Mouse (Mus musculus): Measurements from ENCODE around the gene Gm10837. TPM values are rescaled to one million over a fixed set of nuclear protein-coding genes. Genes with fewer than 3 reads are reported as not detected.

Gm10837 gene
- polyA plus RNA-seq, 1 experiment from 2014 or later = not detected

GRCm38 (mm10) chr14:122477261-122477671, 13.1 kb upstream of the Gm10837 start:
- Histone ChIP-seq H3K36me3 (replicated peaks; ENCODE audit: insufficient read depth, low read length) (no peaks in the 10 kb centered on the region), H3K9ac (replicated peaks) (no peak overlapping the region), H3K27me3 (ENCODE audit: insufficient read depth, low read length) (peaks cover 100% of the 10 kb centered on the region), H3K27ac (ENCODE audit: low read depth) (no peak overlapping the region), H3K4me1 (ENCODE audit: insufficient read depth) (peaks cover 13% of the 10 kb centered on the region), H3K4me3 (ENCODE audit: low read depth, low read length) (no peak overlapping the region), H3K4me2 (ENCODE audit: low read depth, low read length) (no peak overlapping the region), H3K9me3 (ENCODE audit: low read length) (no peaks in the 10 kb centered on the region)
- DNase-seq = no peak
- 3% methylated on average over 20 of the region's 20 CpGs for WGBS (ENCODE audit: insufficient replicate concordance)
- TF ChIP-seq CTCF (IDR thresholded peaks at IDR 0.05; ENCODE audit: low read depth) = no peak
- no peak for TF ChIP-seq EP300 (IDR thresholded peaks at IDR 0.05; ENCODE audit: low read depth)
- ATAC-seq = no peak

GRCm38 (mm10) chr14:122477971-122478573, 12.3 kb upstream of the Gm10837 start:
- ATAC-seq (no peak), DNase-seq (no peak)
- Histone ChIP-seq H3K9ac (replicated peaks) (no peak overlapping the region), H3K4me1 (ENCODE audit: insufficient read depth) (peaks cover 13% of the 10 kb centered on the region), H3K4me3 (ENCODE audit: low read depth, low read length) (no peak overlapping the region), H3K4me2 (ENCODE audit: low read depth, low read length) (no peak overlapping the region), H3K36me3 (replicated peaks; ENCODE audit: insufficient read depth, low read length) (no peaks in the 10 kb centered on the region), H3K27ac (ENCODE audit: low read depth) (no peak overlapping the region), H3K9me3 (ENCODE audit: low read length) (no peaks in the 10 kb centered on the region), H3K27me3 (ENCODE audit: insufficient read depth, low read length) (peaks cover 100% of the 10 kb centered on the region)
- WGBS (ENCODE audit: insufficient replicate concordance) = 3% methylated on average over 9 of the region's 9 CpGs
- no peak for TF ChIP-seq EP300 (IDR thresholded peaks at IDR 0.05; ENCODE audit: low read depth)
- TF ChIP-seq CTCF (IDR thresholded peaks at IDR 0.05; ENCODE audit: low read depth) = no peak

GRCm38 (mm10) chr14:122478574-122479011, 11.8 kb upstream of the Gm10837 start:
- Histone ChIP-seq H3K27me3 (ENCODE audit: insufficient read depth, low read length) (peaks cover 100% of the 10 kb centered on the region), H3K4me3 (ENCODE audit: low read depth, low read length) (no peak overlapping the region), H3K27ac (ENCODE audit: low read depth) (no peak overlapping the region), H3K36me3 (replicated peaks; ENCODE audit: insufficient read depth, low read length) (no peaks in the 10 kb centered on the region), H3K9me3 (ENCODE audit: low read length) (no peaks in the 10 kb centered on the region), H3K4me2 (ENCODE audit: low read depth, low read length) (no peak overlapping the region), H3K9ac (replicated peaks) (no peak overlapping the region), H3K4me1 (ENCODE audit: insufficient read depth) (peaks cover 13% of the 10 kb centered on the region)
- WGBS (ENCODE audit: insufficient replicate concordance) = 2% methylated on average over 22 of the region's 22 CpGs
- no peak for TF ChIP-seq CTCF (IDR thresholded peaks at IDR 0.05; ENCODE audit: low read depth)
- TF ChIP-seq EP300 (IDR thresholded peaks at IDR 0.05; ENCODE audit: low read depth) = no peak
- DNase-seq (no peak), ATAC-seq (no peak)

GRCm38 (mm10) chr14:122479461-122480109, 10.8 kb upstream of the Gm10837 start:
- ATAC-seq (no peak), DNase-seq (no peak)
- no peak overlapping the region for H3K4me2 ChIP-seq (ENCODE audit: low read depth, low read length)
- peaks cover 12% of the 10 kb centered on the region for H3K4me1 ChIP-seq (ENCODE audit: insufficient read depth)
- H3K27ac ChIP-seq (ENCODE audit: low read depth) = no peak overlapping the region
- H3K27me3 ChIP-seq (ENCODE audit: insufficient read depth, low read length) = peaks cover 100% of the 10 kb centered on the region
- no peak overlapping the region for H3K4me3 ChIP-seq (ENCODE audit: low read depth, low read length)
- 21% methylated on average over 17 of the region's 17 CpGs for WGBS (ENCODE audit: insufficient replicate concordance)
- no peak overlapping the region for H3K9ac ChIP-seq (replicated peaks)
- H3K9me3 ChIP-seq (ENCODE audit: low read length) = no peaks in the 10 kb centered on the region
- H3K36me3 ChIP-seq (replicated peaks; ENCODE audit: insufficient read depth, low read length) = no peaks in the 10 kb centered on the region
- TF ChIP-seq CTCF (IDR thresholded peaks at IDR 0.05; ENCODE audit: low read depth) (no peak), EP300 (IDR thresholded peaks at IDR 0.05; ENCODE audit: low read depth) (no peak)

- no peak overlapping the region for H3K27ac ChIP-seq (ENCODE audit: low read depth)
- no peak for DNase-seq
- H3K36me3 ChIP-seq (replicated peaks; ENCODE audit: insufficient read depth, low read length) = no peaks in the 10 kb centered on the region
- H3K27me3 ChIP-seq (ENCODE audit: insufficient read depth, low read length) = peaks cover 100% of the 10 kb centered on the region
- no peaks in the 10 kb centered on the region for H3K9me3 ChIP-seq (ENCODE audit: low read length)
- H3K4me2 ChIP-seq (ENCODE audit: low read depth, low read length) = no peak overlapping the region
- TF ChIP-seq CTCF (IDR thresholded peaks at IDR 0.05; ENCODE audit: low read depth) = no peak
- TF ChIP-seq EP300 (IDR thresholded peaks at IDR 0.05; ENCODE audit: low read depth) = no peak
- no peak overlapping the region for H3K4me3 ChIP-seq (ENCODE audit: low read depth, low read length)
- 5% methylated on average over 2 of the region's 2 CpGs for WGBS (ENCODE audit: insufficient replicate concordance)
- no peak overlapping the region for H3K9ac ChIP-seq (replicated peaks)
- ATAC-seq = no peak
- peaks cover 6% of the 10 kb centered on the region for H3K4me1 ChIP-seq (ENCODE audit: insufficient read depth)
These were observed 10.0 kb upstream of the Gm10837 start for GRCm38 (mm10) chr14:122480355-122480754.

- no peak overlapping the region for H3K9ac ChIP-seq (replicated peaks)
- no peaks in the 10 kb centered on the region for H3K36me3 ChIP-seq (replicated peaks; ENCODE audit: insufficient read depth, low read length)
- no peak overlapping the region for H3K27ac ChIP-seq (ENCODE audit: low read depth)
- no peaks in the 10 kb centered on the region for H3K9me3 ChIP-seq (ENCODE audit: low read length)
- ATAC-seq (no peak), DNase-seq (no peak)
- WGBS (ENCODE audit: insufficient replicate concordance) = 2% methylated on average over 15 of the region's 15 CpGs
- TF ChIP-seq EP300 (IDR thresholded peaks at IDR 0.05; ENCODE audit: low read depth) (no peak), CTCF (IDR thresholded peaks at IDR 0.05; ENCODE audit: low read depth) (no peak)
- no peaks in the 10 kb centered on the region for H3K4me1 ChIP-seq (ENCODE audit: insufficient read depth)
- H3K4me2 ChIP-seq (ENCODE audit: low read depth, low read length) = no peak overlapping the region
- no peak overlapping the region for H3K4me3 ChIP-seq (ENCODE audit: low read depth, low read length)
- peaks cover 100% of the 10 kb centered on the region for H3K27me3 ChIP-seq (ENCODE audit: insufficient read depth, low read length)
These were observed 9.2 kb upstream of the Gm10837 start for GRCm38 (mm10) chr14:122481181-122481580.

Data from liver, postnatal 0 days (tissue).